Mouse (Mus musculus) hindbrain, embryonic 14.5 days (tissue): ENCODE measurements around the gene Tmem248. TPM values are rescaled to one million over a fixed set of nuclear protein-coding genes. Genes with fewer than 3 reads are reported as not detected.
A peak's percentile ranks its signal among the peaks of the same experiment; 100 is the strongest.

Source experiments
- ATAC-seq: fragments of 200-750 bp; cut with Nextera tagmentation; 2 replicates; pipeline ENCODE4 v1.8.0; 2017; ENCODE audit warnings: moderate number of reproducible peaks, mild to moderate bottlenecking, moderate TSS enrichment, moderate library complexity; ENCODE audit not compliant: low FRiP score
- DNase-seq: peaks from one replicate; pipeline ENCODE4 v3.0.0-alpha.2; 2015; ENCODE audit warnings: low spot score
- H3K27ac ChIP-seq: fragments of 300-500 bp; sonication (generic); 2 replicates; pipeline ENCODE4 v1.5.1; 2014; ENCODE audit warnings: mild to moderate bottlenecking, moderate library complexity
- H3K27me3 ChIP-seq: fragments of 300-500 bp; sonication (generic); 2 replicates; pipeline ENCODE4 v1.6.1; 2014; ENCODE audit warnings: mild to moderate bottlenecking, low read length, mixed read lengths; ENCODE audit not compliant: control insufficient read depth, insufficient read depth
- H3K36me3 ChIP-seq: fragments of 300-500 bp; sonication (generic); replicated peaks from 2 replicates; pipeline ENCODE4 v1.6.1; 2014; ENCODE audit not compliant: control insufficient read depth, insufficient read depth
- H3K4me1 ChIP-seq: fragments of 300-500 bp; sonication (generic); replicated peaks from 2 replicates; pipeline ENCODE4 v1.6.1; 2014; ENCODE audit warnings: antibody characterized with exemption, low read length, mixed read lengths; ENCODE audit not compliant: control insufficient read depth, insufficient read depth
- H3K4me2 ChIP-seq: fragments of 300-500 bp; sonication (generic); replicated peaks from 2 replicates; pipeline ENCODE4 v1.6.1; 2014; ENCODE audit warnings: mild to moderate bottlenecking, moderate library complexity
- H3K4me3 ChIP-seq: fragments of 300-500 bp; sonication (generic); replicated peaks from 2 replicates; pipeline ENCODE4 v1.5.1; 2014; ENCODE audit warnings: mild to moderate bottlenecking, low read length
- H3K9ac ChIP-seq: fragments of 300-500 bp; sonication (generic); 2 replicates; pipeline ENCODE4 v1.6.1; 2014
- H3K9me3 ChIP-seq: fragments of 300-500 bp; sonication (generic); 2 replicates; pipeline ENCODE4 v1.6.1; 2016; ENCODE audit warnings: low read length; ENCODE audit not compliant: control insufficient read depth
- WGBS: fragments of 180-500 bp; shearing (Covaris S2); extraction: QIAGEN DNeasy Blood & Tissue Kit; methylation state at CpG from one replicate; pipeline ENCODE4 v1.1.7; 2014; 5-methylcytosine and 5-hydroxymethylcytosine counted together
- polyA plus RNA-seq: library from polyadenylated mRNA; unstranded; fragments of >200 nt; fragmentation: Nextera tagmentation; extraction: Ambion mirVana; gene quantifications from 2 replicates; pipeline ENCODE4 v1.2.1, GENCODE M21; 2014

Tmem248 gene
- polyA plus RNA-seq, 1 experiment from 2014 or later, result 31.3 TPM

DNA sequence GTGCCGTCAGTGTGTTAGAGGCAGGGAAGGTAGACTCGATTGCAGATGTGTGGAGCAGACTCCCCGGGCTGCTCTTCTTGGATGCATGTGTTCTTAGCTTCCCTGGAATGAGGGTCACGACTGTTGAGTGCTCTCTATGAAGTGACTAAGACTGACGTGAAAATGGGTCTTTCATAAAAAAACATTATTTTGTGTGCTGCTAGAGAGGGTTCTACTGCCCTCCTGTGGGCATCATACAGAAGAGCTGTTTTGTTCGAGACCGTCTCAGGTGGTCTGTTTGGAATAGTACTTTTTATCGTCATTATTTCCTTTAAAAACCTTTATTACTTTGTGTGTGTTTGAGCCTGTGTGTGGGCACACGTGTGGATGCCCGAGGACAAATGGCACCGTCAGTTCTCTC lies 46.6 kb downstream of the Tmem248 start:
- ATAC-seq, result no peak
- Histone ChIP-seq H3K27me3 (no peaks in the 10 kb centered on the region), H3K36me3 (peaks cover 33% of the 10 kb centered on the region), H3K9ac (no peak overlapping the region), H3K27ac (no peak overlapping the region), H3K4me3 (no peak overlapping the region), H3K9me3 (no peaks in the 10 kb centered on the region), H3K4me1 (no peaks in the 10 kb centered on the region), H3K4me2 (no peak overlapping the region)
- 82% methylated on average over 11 of the region's 11 CpGs for WGBS
- DNase-seq, result no peak

DNA sequence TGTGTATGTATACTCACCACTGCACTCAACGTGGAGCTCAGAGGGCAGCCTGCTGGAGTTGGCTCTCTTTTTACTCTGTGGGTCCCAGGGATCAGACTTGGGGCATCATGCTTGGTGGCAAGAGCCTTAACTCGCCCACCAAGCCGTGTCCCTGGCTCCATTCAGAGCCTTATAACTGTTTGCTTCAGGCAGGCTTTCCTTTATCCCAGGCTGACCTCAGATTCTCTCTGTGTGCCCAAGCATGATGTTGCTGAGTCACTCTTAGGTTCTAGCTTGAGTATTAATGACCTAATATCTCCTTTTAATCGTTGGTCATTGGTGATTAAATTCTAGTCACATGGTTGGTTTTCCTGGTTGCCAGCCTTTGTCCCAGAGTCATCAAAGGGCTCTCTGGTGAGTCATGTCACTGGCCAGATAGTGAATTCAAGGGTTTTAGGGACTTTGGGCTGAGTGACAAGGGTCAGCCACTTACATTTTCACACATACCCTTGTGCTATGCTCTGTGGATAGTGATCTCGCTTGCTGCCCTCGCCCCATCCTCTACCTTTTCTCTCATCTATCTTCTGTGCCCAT lies 47.6 kb downstream of the Tmem248 start:
- H3K27me3 ChIP-seq, result no peaks in the 10 kb centered on the region
- no peak for DNase-seq
- H3K4me1 ChIP-seq, result no peaks in the 10 kb centered on the region
- WGBS, result 94% methylated on average over 6 of the region's 6 CpGs
- H3K36me3 ChIP-seq, result peaks cover 32% of the 10 kb centered on the region
- ATAC-seq, result no peak
- no peak overlapping the region for H3K4me2 ChIP-seq
- no peak overlapping the region for H3K4me3 ChIP-seq
- H3K9me3 ChIP-seq, result no peaks in the 10 kb centered on the region
- no peak overlapping the region for H3K27ac ChIP-seq
- H3K9ac ChIP-seq, result no peak overlapping the region

DNA sequence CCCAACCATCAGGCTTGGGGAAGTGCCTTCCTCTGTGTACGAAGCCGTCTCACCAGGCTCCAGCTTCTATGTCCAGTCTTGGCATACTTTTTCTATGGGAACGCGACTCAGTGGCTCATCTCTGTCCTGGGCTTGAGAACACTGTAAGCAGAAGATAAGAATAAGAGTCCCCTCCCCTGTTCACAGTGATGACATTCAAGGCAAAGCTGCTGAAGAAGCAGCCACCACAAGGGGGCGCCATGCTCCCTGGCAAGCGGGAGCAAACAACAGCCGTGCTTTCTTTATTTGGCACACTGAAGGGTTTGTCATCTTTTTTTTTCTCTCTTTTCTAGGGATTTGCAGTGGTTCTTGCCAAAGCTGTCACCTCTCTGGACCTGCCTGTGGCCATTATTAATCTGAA lies 49.8 kb downstream of the Tmem248 start:
- Histone ChIP-seq H3K9me3 (no peaks in the 10 kb centered on the region), H3K9ac (no peak overlapping the region), H3K27ac (no peak overlapping the region), H3K27me3 (no peaks in the 10 kb centered on the region), H3K36me3 (peaks cover 38% of the 10 kb centered on the region), H3K4me1 (no peaks in the 10 kb centered on the region), H3K4me2 (no peak overlapping the region), H3K4me3 (no peak overlapping the region)
- DNase-seq, result no peak
- 93% methylated on average over 7 of the region's 7 CpGs for WGBS
- ATAC-seq, result no peak

DNA sequence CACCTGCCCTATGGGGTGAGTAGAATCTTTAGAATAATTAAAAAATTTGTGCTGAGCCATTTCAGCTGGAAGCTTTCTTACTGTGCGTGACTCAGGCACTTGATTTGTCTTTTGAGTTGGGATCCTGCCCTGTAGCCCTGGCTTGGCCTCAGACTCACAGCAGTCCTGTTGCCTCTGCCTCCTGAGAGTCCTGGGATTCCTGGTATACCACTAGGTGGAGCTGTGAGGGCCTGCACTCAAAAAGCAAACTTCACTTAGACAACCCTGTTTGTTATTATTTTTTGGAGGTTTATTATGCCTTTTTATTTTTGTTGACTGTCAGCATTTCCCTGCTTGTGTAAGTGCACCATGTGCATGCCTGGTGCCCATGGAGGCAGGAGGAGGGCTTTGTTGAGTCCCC lies 50.4 kb downstream of the Tmem248 start:
- Histone ChIP-seq H3K4me1 (no peaks in the 10 kb centered on the region), H3K9me3 (no peaks in the 10 kb centered on the region), H3K36me3 (peaks cover 39% of the 10 kb centered on the region), H3K9ac (no peak overlapping the region), H3K27me3 (no peaks in the 10 kb centered on the region), H3K4me2 (no peak overlapping the region), H3K4me3 (no peak overlapping the region), H3K27ac (no peak overlapping the region)
- 88% methylated on average over 1 of the region's 1 CpGs for WGBS
- DNase-seq (no peak), ATAC-seq (no peak)

DNA sequence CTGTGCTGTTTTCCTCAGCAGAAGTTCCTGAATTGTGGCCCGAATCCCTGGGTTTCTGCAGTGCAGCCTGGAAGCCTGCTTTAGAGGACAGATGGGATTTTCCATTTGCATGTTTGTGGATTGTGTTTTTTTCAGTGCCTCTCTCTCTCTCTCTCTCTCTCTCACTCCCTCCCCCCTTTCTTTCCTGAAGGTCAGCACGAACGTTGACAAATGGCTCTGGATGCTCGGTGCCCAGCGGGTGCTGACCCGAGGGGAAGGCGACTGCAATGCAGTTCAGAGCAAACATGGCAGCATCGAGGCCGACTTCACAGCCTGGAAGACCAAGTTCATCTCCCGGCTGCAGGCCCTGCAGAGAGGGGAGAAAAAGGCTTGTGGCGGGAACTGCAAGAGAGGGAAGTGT lies 52.1 kb downstream of the Tmem248 start:
- ATAC-seq, result no peak
- H3K4me3 ChIP-seq, result no peak overlapping the region
- H3K27ac ChIP-seq, result no peak overlapping the region
- 84% methylated on average over 11 of the region's 11 CpGs for WGBS
- H3K4me1 ChIP-seq, result no peaks in the 10 kb centered on the region
- H3K4me2 ChIP-seq, result no peak overlapping the region
- peaks cover 45% of the 10 kb centered on the region for H3K36me3 ChIP-seq
- no peak for DNase-seq
- no peaks in the 10 kb centered on the region for H3K9me3 ChIP-seq
- H3K9ac ChIP-seq, result no peak overlapping the region
- no peaks in the 10 kb centered on the region for H3K27me3 ChIP-seq

DNA sequence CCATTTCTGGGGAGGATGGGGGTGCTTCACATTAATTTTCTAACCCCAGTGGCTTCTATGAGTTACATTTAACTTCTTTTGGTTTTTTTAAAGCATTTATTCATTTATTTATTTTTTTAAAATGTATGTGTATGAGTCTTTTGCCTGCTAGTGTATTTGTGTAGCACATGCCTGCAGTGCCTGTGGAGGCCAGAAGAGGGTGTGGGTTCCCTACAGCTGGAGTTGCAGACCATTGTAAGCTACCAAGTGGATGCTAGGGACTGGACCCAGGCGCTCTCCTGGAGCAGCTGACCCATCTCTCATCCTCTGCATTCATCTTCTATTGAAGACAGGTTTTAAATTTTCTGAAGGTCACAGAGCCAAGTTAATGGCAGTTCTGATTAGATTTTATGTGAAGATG lies 55.5 kb downstream of the Tmem248 start:
- peaks cover 46% of the 10 kb centered on the region for H3K36me3 ChIP-seq
- DNase-seq (no peak), ATAC-seq (no peak)
- H3K9me3 ChIP-seq, result no peaks in the 10 kb centered on the region
- no peaks in the 10 kb centered on the region for H3K4me1 ChIP-seq
- H3K4me3 ChIP-seq, result no peak overlapping the region
- H3K27ac ChIP-seq, result no peak overlapping the region
- no peak overlapping the region for H3K4me2 ChIP-seq
- no peaks in the 10 kb centered on the region for H3K27me3 ChIP-seq
- H3K9ac ChIP-seq, result no peak overlapping the region
- 87% methylated on average over 1 of the region's 1 CpGs for WGBS

DNA sequence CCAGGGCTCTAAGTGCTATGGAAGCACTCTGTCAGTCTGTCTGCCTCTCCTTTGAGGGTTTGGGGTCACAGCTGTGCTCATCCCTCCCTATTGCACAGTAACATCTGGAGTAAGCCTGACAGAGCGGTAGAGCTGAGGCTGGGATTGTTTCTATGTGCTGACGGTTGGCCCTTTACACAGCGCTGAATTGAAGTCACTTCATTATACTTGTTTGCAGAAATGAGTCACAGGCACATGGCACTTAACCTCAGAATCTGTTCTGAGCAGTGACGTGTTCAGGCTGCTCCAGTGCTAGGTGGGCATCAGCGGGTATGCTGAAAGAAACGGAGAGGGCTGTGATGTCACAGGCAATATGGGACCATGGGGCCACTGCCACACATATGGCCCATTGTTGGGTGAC lies 56.2 kb downstream of the Tmem248 start:
- no peaks in the 10 kb centered on the region for H3K27me3 ChIP-seq
- DNase-seq, result no peak
- H3K4me1 ChIP-seq, result no peaks in the 10 kb centered on the region
- no peak overlapping the region for H3K4me2 ChIP-seq
- H3K36me3 ChIP-seq, result peaks cover 46% of the 10 kb centered on the region
- H3K9me3 ChIP-seq, result no peaks in the 10 kb centered on the region
- no peak overlapping the region for H3K27ac ChIP-seq
- H3K9ac ChIP-seq, result no peak overlapping the region
- no peak overlapping the region for H3K4me3 ChIP-seq
- WGBS, result 91% methylated on average over 6 of the region's 6 CpGs
- no peak for ATAC-seq

DNA sequence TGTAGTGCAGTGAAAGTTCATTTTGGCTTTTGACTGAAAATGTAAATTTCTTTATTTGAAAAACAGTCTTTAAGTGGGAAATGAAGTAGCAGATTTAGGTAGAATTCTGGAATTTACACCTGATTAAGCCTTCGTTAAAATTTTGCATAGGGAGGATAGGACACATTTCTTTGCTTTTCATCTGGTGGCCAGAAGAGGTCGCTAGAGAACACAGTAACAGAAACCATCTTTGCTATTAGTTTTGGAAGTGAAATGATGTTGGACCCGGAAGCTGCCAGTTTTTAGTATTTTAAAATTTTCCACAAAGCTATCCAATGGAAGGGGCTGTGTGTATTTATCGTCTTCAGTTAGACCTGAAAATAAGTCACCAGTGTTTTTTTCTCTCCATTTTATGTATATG lies 58.6 kb downstream of the Tmem248 start:
- Histone ChIP-seq H3K4me3 (no peak overlapping the region), H3K4me1 (no peaks in the 10 kb centered on the region), H3K27me3 (no peaks in the 10 kb centered on the region), H3K4me2 (no peak overlapping the region), H3K27ac (no peak overlapping the region), H3K36me3 (peaks cover 55% of the 10 kb centered on the region), H3K9ac (no peak overlapping the region), H3K9me3 (no peaks in the 10 kb centered on the region)
- DNase-seq (peak; percentile 77), ATAC-seq (no peak)
- WGBS, result 53% methylated on average over 4 of the region's 4 CpGs

DNA sequence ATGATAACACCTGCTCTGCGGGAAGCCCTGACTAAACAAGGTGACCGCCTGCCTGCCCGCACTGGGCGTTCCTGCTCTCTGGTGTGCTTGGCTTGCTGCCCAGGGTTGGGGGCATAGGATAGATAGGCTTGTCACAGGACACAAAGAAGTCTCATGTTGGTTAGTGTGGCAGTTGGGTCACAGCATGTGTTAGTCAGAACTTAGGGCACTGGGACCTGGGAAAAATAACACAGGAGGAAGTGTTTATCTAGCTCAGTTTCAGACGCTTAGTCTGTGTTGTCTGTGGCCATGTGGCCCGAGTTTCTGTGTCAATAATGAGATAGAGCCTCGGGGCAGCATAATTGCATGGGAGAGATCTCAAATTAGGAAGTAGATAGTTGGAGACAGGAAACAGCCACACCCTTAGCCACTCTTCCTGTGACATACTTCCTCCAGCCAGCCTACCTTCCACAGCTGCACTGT lies 61.2 kb downstream of the Tmem248 start:
- H3K4me1 ChIP-seq, result no peaks in the 10 kb centered on the region
- peaks cover 64% of the 10 kb centered on the region for H3K36me3 ChIP-seq
- no peak overlapping the region for H3K4me3 ChIP-seq
- H3K4me2 ChIP-seq, result no peak overlapping the region
- DNase-seq (no peak), ATAC-seq (no peak)
- H3K27me3 ChIP-seq, result no peaks in the 10 kb centered on the region
- 83% methylated on average over 7 of the region's 7 CpGs for WGBS
- H3K27ac ChIP-seq, result no peak overlapping the region
- H3K9ac ChIP-seq, result no peak overlapping the region
- H3K9me3 ChIP-seq, result no peaks in the 10 kb centered on the region

DNA sequence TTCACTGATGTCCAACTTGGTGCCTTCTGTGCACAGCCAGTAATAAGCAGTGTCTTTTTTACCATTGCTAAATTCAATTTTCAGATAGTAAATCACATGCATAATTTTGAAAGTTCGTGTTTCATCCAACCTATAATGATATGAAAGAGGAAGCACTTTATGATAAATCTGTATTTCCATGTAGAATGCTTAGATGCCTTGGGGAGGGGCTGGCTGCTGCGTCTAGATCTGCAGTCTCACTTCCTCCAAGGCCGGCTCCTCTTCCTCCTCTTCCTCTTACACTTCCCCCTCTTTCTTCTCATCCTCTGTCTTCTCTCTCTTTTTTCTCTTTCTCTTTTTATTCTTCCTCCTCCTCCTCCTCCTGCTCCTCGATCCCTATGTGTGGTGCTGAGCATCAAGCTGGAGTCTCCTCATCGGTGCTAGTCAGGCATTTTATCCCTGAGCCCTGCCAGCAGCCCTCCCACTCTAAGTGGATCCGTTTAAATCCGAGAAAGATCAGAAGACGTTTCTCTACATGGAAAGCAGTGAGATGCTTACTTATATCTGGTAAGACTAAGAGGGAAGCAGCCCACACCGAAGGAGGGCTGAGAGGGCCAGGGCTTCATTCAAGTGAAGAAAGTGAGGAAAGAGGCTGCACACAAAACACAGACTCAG lies 66.3 kb downstream of the Tmem248 start:
- H3K9me3 ChIP-seq, result no peaks in the 10 kb centered on the region
- H3K36me3 ChIP-seq, result peaks cover 61% of the 10 kb centered on the region
- no peak overlapping the region for H3K4me2 ChIP-seq
- H3K27ac ChIP-seq, result no peak overlapping the region
- DNase-seq (no peak), ATAC-seq (no peak)
- no peaks in the 10 kb centered on the region for H3K4me1 ChIP-seq
- no peak overlapping the region for H3K9ac ChIP-seq
- no peaks in the 10 kb centered on the region for H3K27me3 ChIP-seq
- no peak overlapping the region for H3K4me3 ChIP-seq
- 96% methylated on average over 9 of the region's 9 CpGs for WGBS
